Mouse (Mus musculus): ENCODE results near the gene Fam166b.

- TF ChIP-seq POLR2A (IDR thresholded peaks at IDR 0.05; ENCODE audit: borderline replicate concordance, low read depth, low read length) (no peak), CTCF (IDR thresholded peaks at IDR 0.05; ENCODE audit: low read depth, low read length) (no peak)
Observed at GRCm38 (mm10) chr4:43382155-43383020, 46.5 kb downstream of the Fam166b start.
